Mouse (Mus musculus): ENCODE measurements around the gene Mgp. TPM values are rescaled to one million over a fixed set of nuclear protein-coding genes. Genes with fewer than 3 reads are reported as not detected.

Gene Mgp
- polyA plus RNA-seq, 1 experiment from 2014 or later = 632 TPM

- Histone ChIP-seq H3K4me2 (ENCODE audit: low read depth, low read length) (no peak within 1 kb of the TSS), H3K36me3 (ENCODE audit: control insufficient read depth, insufficient read depth) (no peaks in the 10 kb centered on the region), H3K4me3 (ENCODE audit: low read length) (no peak within 1 kb of the TSS), H3K4me1 (ENCODE audit: control insufficient read depth, insufficient read depth, low read length) (no peaks in the 10 kb centered on the region), H3K27me3 (ENCODE audit: control insufficient read depth, insufficient read depth, low read length) (no peaks in the 10 kb centered on the region), H3K9me3 (replicated peaks; ENCODE audit: control insufficient read depth, low read length) (no peaks in the 10 kb centered on the region), H3K27ac (ENCODE audit: low read length) (no peak within 1 kb of the TSS), H3K9ac (ENCODE audit: low read length) (no peak within 1 kb of the TSS)
- ATAC-seq (replicated peaks; ENCODE audit: extremely low read depth, insufficient read depth, low FRiP score) = no peak
- WGBS = 49% methylated on average over 4 of the region's 4 CpGs
These were observed 40.3 kb downstream of the Mgp start, which contains the start of gene Smco3 for GRCm38 (mm10) chr6:136835352-136835751. Gene Smco3, minus strand, starts transcription at chr6:136835452.

- no peaks in the 10 kb centered on the region for H3K9me3 ChIP-seq (replicated peaks; ENCODE audit: control insufficient read depth, low read length)
- 66% methylated on average over 5 of the region's 5 CpGs for WGBS
- H3K36me3 ChIP-seq (ENCODE audit: control insufficient read depth, insufficient read depth) = no peaks in the 10 kb centered on the region
- H3K27ac ChIP-seq (ENCODE audit: low read length) = no peak overlapping the region
- H3K4me3 ChIP-seq (ENCODE audit: low read length) = no peak overlapping the region
- H3K27me3 ChIP-seq (ENCODE audit: control insufficient read depth, insufficient read depth, low read length) = no peaks in the 10 kb centered on the region
- H3K4me1 ChIP-seq (ENCODE audit: control insufficient read depth, insufficient read depth, low read length) = peaks cover 4% of the 10 kb centered on the region
- H3K9ac ChIP-seq (ENCODE audit: low read length) = no peak overlapping the region
- ATAC-seq (replicated peaks; ENCODE audit: extremely low read depth, insufficient read depth, low FRiP score) = no peak
- no peak overlapping the region for H3K4me2 ChIP-seq (ENCODE audit: low read depth, low read length)
These were observed 43.9 kb downstream of the Mgp start for GRCm38 (mm10) chr6:136831712-136832111.

- H3K27me3 ChIP-seq (ENCODE audit: control insufficient read depth, insufficient read depth, low read length) = no peaks in the 10 kb centered on the region
- peak overlapping the region; percentile 65 for H3K4me3 ChIP-seq (ENCODE audit: low read length)
- peak overlapping the region; percentile 83 for H3K4me2 ChIP-seq (ENCODE audit: low read depth, low read length)
- ATAC-seq (replicated peaks; ENCODE audit: extremely low read depth, insufficient read depth, low FRiP score) = no peak
- peaks cover 4% of the 10 kb centered on the region for H3K4me1 ChIP-seq (ENCODE audit: control insufficient read depth, insufficient read depth, low read length)
- 29% methylated on average over 4 of the region's 4 CpGs for WGBS
- H3K9ac ChIP-seq (ENCODE audit: low read length) = peak overlapping the region; percentile 68
- H3K27ac ChIP-seq (ENCODE audit: low read length) = peak overlapping the region; percentile 86
- no peaks in the 10 kb centered on the region for H3K9me3 ChIP-seq (replicated peaks; ENCODE audit: control insufficient read depth, low read length)
- H3K36me3 ChIP-seq (ENCODE audit: control insufficient read depth, insufficient read depth) = peaks cover 17% of the 10 kb centered on the region
These were observed 46.9 kb downstream of the Mgp start for GRCm38 (mm10) chr6:136828681-136829080.

GRCm38 (mm10) chr6:136827881-136828561 lies 47.6 kb downstream of the Mgp start, which contains the start of gene Wbp11:
Gene Wbp11, minus strand, starts transcription at chr6:136828233.
- no peaks in the 10 kb centered on the region for H3K27me3 ChIP-seq (ENCODE audit: control insufficient read depth, insufficient read depth, low read length)
- WGBS = under 1% methylated on average over 45 of the region's 45 CpGs
- H3K9ac ChIP-seq (ENCODE audit: low read length) = peak within 1 kb of the TSS; percentile 100
- H3K4me2 ChIP-seq (ENCODE audit: low read depth, low read length) = peak within 1 kb of the TSS; percentile 91
- peak within 1 kb of the TSS; percentile 100 for H3K4me3 ChIP-seq (ENCODE audit: low read length)
- peaks cover 18% of the 10 kb centered on the region for H3K36me3 ChIP-seq (ENCODE audit: control insufficient read depth, insufficient read depth)
- H3K4me1 ChIP-seq (ENCODE audit: control insufficient read depth, insufficient read depth, low read length) = peaks cover 4% of the 10 kb centered on the region
- peak within 1 kb of the TSS; percentile 86 for H3K27ac ChIP-seq (ENCODE audit: low read length)
- peak; percentile 100 for ATAC-seq (replicated peaks; ENCODE audit: extremely low read depth, insufficient read depth, low FRiP score)
- H3K9me3 ChIP-seq (replicated peaks; ENCODE audit: control insufficient read depth, low read length) = no peaks in the 10 kb centered on the region

- ATAC-seq (replicated peaks; ENCODE audit: extremely low read depth, insufficient read depth, low FRiP score) = 0 out of 2 replicates have a peak, but pooled peaks have one; percentile 2
- Histone ChIP-seq H3K4me1 (ENCODE audit: control insufficient read depth, insufficient read depth, low read length) (peaks cover 4% of the 10 kb centered on the region), H3K27me3 (ENCODE audit: control insufficient read depth, insufficient read depth, low read length) (no peaks in the 10 kb centered on the region), H3K27ac (ENCODE audit: low read length) (peak within 1 kb of the TSS; percentile 86), H3K9me3 (replicated peaks; ENCODE audit: control insufficient read depth, low read length) (no peaks in the 10 kb centered on the region), H3K4me2 (ENCODE audit: low read depth, low read length) (peak within 1 kb of the TSS; percentile 91), H3K9ac (ENCODE audit: low read length) (peak within 1 kb of the TSS; percentile 100), H3K4me3 (ENCODE audit: low read length) (peak within 1 kb of the TSS; percentile 100), H3K36me3 (ENCODE audit: control insufficient read depth, insufficient read depth) (peaks cover 23% of the 10 kb centered on the region)
- under 1% methylated on average over 34 of the region's 34 CpGs for WGBS
These were observed 48.1 kb downstream of the Mgp start, which contains the start of gene BC049715 for GRCm38 (mm10) chr6:136827516-136827880. Gene BC049715, plus strand, starts transcription at chr6:136827626.

- no peak overlapping the region; the same call in 1 of the 2 replicates for H3K27ac ChIP-seq (ENCODE audit: low read length)
- peak overlapping the region; percentile 100 for H3K4me3 ChIP-seq (ENCODE audit: low read length)
- H3K4me1 ChIP-seq (ENCODE audit: control insufficient read depth, insufficient read depth, low read length) = peaks cover 4% of the 10 kb centered on the region
- H3K27me3 ChIP-seq (ENCODE audit: control insufficient read depth, insufficient read depth, low read length) = no peaks in the 10 kb centered on the region
- peak overlapping the region; percentile 91 for H3K4me2 ChIP-seq (ENCODE audit: low read depth, low read length)
- WGBS = 11% methylated on average over 7 of the region's 7 CpGs
- no peak for ATAC-seq (replicated peaks; ENCODE audit: extremely low read depth, insufficient read depth, low FRiP score)
- no peaks in the 10 kb centered on the region for H3K9me3 ChIP-seq (replicated peaks; ENCODE audit: control insufficient read depth, low read length)
- peak overlapping the region; percentile 100 for H3K9ac ChIP-seq (ENCODE audit: low read length)
- H3K36me3 ChIP-seq (ENCODE audit: control insufficient read depth, insufficient read depth) = peaks cover 25% of the 10 kb centered on the region
These were observed 48.5 kb downstream of the Mgp start for GRCm38 (mm10) chr6:136827116-136827515.

GRCm38 (mm10) chr6:136824987-136825386 lies 50.6 kb downstream of the Mgp start:
- no peak for ATAC-seq (replicated peaks; ENCODE audit: extremely low read depth, insufficient read depth, low FRiP score)
- 89% methylated on average over 8 of the region's 8 CpGs for WGBS
- Histone ChIP-seq H3K27me3 (ENCODE audit: control insufficient read depth, insufficient read depth, low read length) (no peaks in the 10 kb centered on the region), H3K9me3 (replicated peaks; ENCODE audit: control insufficient read depth, low read length) (no peaks in the 10 kb centered on the region), H3K27ac (ENCODE audit: low read length) (no peak overlapping the region), H3K4me3 (ENCODE audit: low read length) (no peak overlapping the region), H3K36me3 (ENCODE audit: control insufficient read depth, insufficient read depth) (peaks cover 45% of the 10 kb centered on the region), H3K9ac (ENCODE audit: low read length) (no peak overlapping the region), H3K4me2 (ENCODE audit: low read depth, low read length) (no peak overlapping the region), H3K4me1 (ENCODE audit: control insufficient read depth, insufficient read depth, low read length) (peaks cover 10% of the 10 kb centered on the region)

Other genes starting within 250 kb of the Mgp start
- 6.3 and 7.1 TPM in 2 replicates for gene Plbd1, start 213.9 kb downstream of the Mgp start, polyA plus RNA-seq (2015; fragmentation: Nextera tagmentation; extraction: Ambion mirVana)
- 0.05 and 0.11 TPM in 2 replicates for gene Gucy2c, start 94.1 kb downstream of the Mgp start, polyA plus RNA-seq (2015; fragmentation: Nextera tagmentation; extraction: Ambion mirVana)
- 0.16 and 0.20 TPM in 2 replicates for gene Hist4h4, start 71.4 kb downstream of the Mgp start, polyA plus RNA-seq (2015; fragmentation: Nextera tagmentation; extraction: Ambion mirVana)
- 79.2 and 90.0 TPM in 2 replicates for gene H2afj, start 67.6 kb downstream of the Mgp start, polyA plus RNA-seq (2015; fragmentation: Nextera tagmentation; extraction: Ambion mirVana)
- gene BC049715, start 48.2 kb downstream of the Mgp start, polyA plus RNA-seq (2015; fragmentation: Nextera tagmentation; extraction: Ambion mirVana) = 0.99 and 2.5 TPM in 2 replicates
- 64.5 and 77.7 TPM in 2 replicates for gene Wbp11, start 47.6 kb downstream of the Mgp start, polyA plus RNA-seq (2015; fragmentation: Nextera tagmentation; extraction: Ambion mirVana)
- gene Smco3, start 40.4 kb downstream of the Mgp start, polyA plus RNA-seq (2015; fragmentation: Nextera tagmentation; extraction: Ambion mirVana) = not detected in 2 replicates
- gene Art4, start 18.1 kb downstream of the Mgp start, polyA plus RNA-seq (2015; fragmentation: Nextera tagmentation; extraction: Ambion mirVana) = 11.6 and 13.6 TPM in 2 replicates
- gene Erp27, start 46.4 kb upstream of the Mgp start, polyA plus RNA-seq (2015; fragmentation: Nextera tagmentation; extraction: Ambion mirVana) = 0.70 and 0.96 TPM in 2 replicates
- 0.38 and 0.62 TPM in 2 replicates for gene Pde6h, start 48.0 kb upstream of the Mgp start, polyA plus RNA-seq (2015; fragmentation: Nextera tagmentation; extraction: Ambion mirVana)
- gene Arhgdib, start 66.1 kb upstream of the Mgp start, polyA plus RNA-seq (2015; fragmentation: Nextera tagmentation; extraction: Ambion mirVana) = 103 and 152 TPM in 2 replicates

Data from heart, embryonic 16.5 days (tissue).